Mouse (Mus musculus): Measurements from ENCODE around the gene Cybc1.

DNA sequence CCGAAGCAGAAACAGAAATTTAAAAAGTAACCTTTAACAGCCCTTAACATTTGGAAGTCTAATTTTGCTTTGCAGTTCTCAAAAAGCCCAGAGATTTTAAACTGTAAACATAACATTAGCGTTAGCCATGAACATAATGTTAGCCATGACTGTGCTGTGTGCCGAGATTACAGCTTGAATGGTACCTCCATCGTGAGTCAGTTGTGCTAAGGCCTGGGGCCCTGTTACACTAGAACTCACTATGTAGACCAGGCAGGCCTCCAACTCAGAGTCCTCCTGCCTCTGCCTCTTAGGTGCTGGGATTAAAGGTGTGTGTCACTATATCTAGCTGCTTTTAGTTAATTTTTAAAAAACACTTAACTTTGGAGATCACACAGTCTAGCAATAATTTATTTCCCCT lies 2.1 kb upstream of the Cybc1 start:
- TF ChIP-seq CTCF (IDR thresholded peaks at IDR 0.05; ENCODE audit: insufficient read depth, low read length) (no peak), POLR2A (IDR thresholded peaks at IDR 0.05; ENCODE audit: borderline replicate concordance, extremely low read depth, low read depth, low read length) (no peak)

Measured in lung, adult 2 months (tissue).